Mouse (Mus musculus) bone marrow, adult 2 months (tissue): ENCODE measurements around the gene Tex44.

Source experiments
- CTCF ChIP-seq: fragments of 200-500 bp; IDR thresholded peaks from 2 replicates; pipeline ENCODE4 v1.5.1; 2011; ENCODE audit warnings: low read length, control low read depth; ENCODE audit not compliant: control insufficient read depth, insufficient read depth
- POLR2A ChIP-seq: fragments of 200-500 bp; IDR thresholded peaks from 2 replicates; pipeline ENCODE4 v1.6.1; 2011; ENCODE audit warnings: low read depth, mild to moderate bottlenecking, control low read depth, low read length, borderline replicate concordance; ENCODE audit not compliant: control insufficient read depth

GRCm38 (mm10) chr1:86434001-86434400, 7.9 kb downstream of the Tex44 start:
- TF ChIP-seq CTCF = no peak
- TF ChIP-seq POLR2A = no peak
